Mouse (Mus musculus): ENCODE measurements at regions not wholly inside any gene's neighbourhood (a gene's known extent, or its start where the extent isn't known, plus 50 kb on each side); places are given as distances from the start of the nearest gene placed in this dataset.

GRCm38 (mm10) chr3:52546035-52546434 lies 277.9 kb downstream of the Foxo1 start:
- DNase-seq (ENCODE audit: low spot score in 2 of 2), result no peak

GRCm38 (mm10) chr3:52543006-52543405 lies 274.9 kb downstream of the Foxo1 start:
- DNase-seq (ENCODE audit: low spot score in 2 of 2), result no peak

GRCm38 (mm10) chr3:52540862-52541380 lies 272.8 kb downstream of the Foxo1 start:
- DNase-seq (ENCODE audit: low spot score in 2 of 2), result no peak

GRCm38 (mm10) chr3:52539813-52540378 lies 271.8 kb downstream of the Foxo1 start:
- no peak for DNase-seq (ENCODE audit: low spot score in 2 of 2)

- no peak for DNase-seq (ENCODE audit: low spot score in 2 of 2)
Observed at GRCm38 (mm10) chr3:52538306-52538705, 270.2 kb downstream of the Foxo1 start.

- DNase-seq (ENCODE audit: low spot score in 2 of 2), result no peak
Observed at GRCm38 (mm10) chr3:52537362-52537911, 269.3 kb downstream of the Foxo1 start.

GRCm38 (mm10) chr3:52535411-52536021 lies 267.4 kb downstream of the Foxo1 start:
- no peak for DNase-seq (ENCODE audit: low spot score in 2 of 2)

- DNase-seq (ENCODE audit: low spot score in 2 of 2), result no peak
Observed at GRCm38 (mm10) chr3:52534118-52534517, 266.0 kb downstream of the Foxo1 start.

GRCm38 (mm10) chr3:52531686-52532351 lies 263.7 kb downstream of the Foxo1 start:
- no peak for DNase-seq (ENCODE audit: low spot score in 2 of 2)

GRCm38 (mm10) chr3:52530406-52530970 lies 262.4 kb downstream of the Foxo1 start:
- DNase-seq (ENCODE audit: low spot score in 2 of 2), result no peak

GRCm38 (mm10) chr3:52529136-52529535 lies 261.0 kb downstream of the Foxo1 start:
- no peak for DNase-seq (ENCODE audit: low spot score in 2 of 2)

- DNase-seq (ENCODE audit: low spot score in 2 of 2), result no peak
Observed at GRCm38 (mm10) chr3:52528521-52528920, 260.4 kb downstream of the Foxo1 start.

- DNase-seq (ENCODE audit: low spot score in 2 of 2), result no peak
Observed at GRCm38 (mm10) chr3:52527781-52528180, 259.6 kb downstream of the Foxo1 start.

- DNase-seq (ENCODE audit: low spot score in 2 of 2), result no peak
Observed at GRCm38 (mm10) chr3:52527010-52527754, 259.0 kb downstream of the Foxo1 start.

GRCm38 (mm10) chr3:52522886-52523285 lies 254.8 kb downstream of the Foxo1 start:
- DNase-seq (ENCODE audit: low spot score in 2 of 2), result peak; percentile 82 to 85

GRCm38 (mm10) chr3:52520609-52520947 lies 252.4 kb downstream of the Foxo1 start:
- no peak for DNase-seq (ENCODE audit: low spot score in 2 of 2)

- DNase-seq (ENCODE audit: low spot score in 2 of 2), result no peak
Observed at GRCm38 (mm10) chr3:52519910-52520608, 251.9 kb downstream of the Foxo1 start.

GRCm38 (mm10) chr3:52517808-52518207 lies 249.7 kb downstream of the Foxo1 start:
- DNase-seq (ENCODE audit: low spot score in 2 of 2), result no peak

- no peak for DNase-seq (ENCODE audit: low spot score in 2 of 2)
Observed at GRCm38 (mm10) chr3:52516691-52517090, 248.6 kb downstream of the Foxo1 start.

- no peak for DNase-seq (ENCODE audit: low spot score in 2 of 2)
Observed at GRCm38 (mm10) chr3:52512761-52513160, 244.6 kb downstream of the Foxo1 start.

- no peak for DNase-seq (ENCODE audit: low spot score in 2 of 2)
Observed at GRCm38 (mm10) chr3:52511549-52511948, 243.4 kb downstream of the Foxo1 start.
